Mouse (Mus musculus) lung, embryonic 15.5 days (tissue): ENCODE data around the gene Spen. TPM values are rescaled to one million over a fixed set of nuclear protein-coding genes. Genes with fewer than 3 reads are reported as not detected.
"Not testable (repeated sequence)": the region's sequence is repeated elsewhere in the genome, so short reads cannot be mapped to it uniquely, and the experiment has no call there.

Source experiments
- ATAC-seq: fragments of 200-750 bp; cut with Nextera tagmentation; 2 replicates; pipeline ENCODE4 v1.8.0; 2017; ENCODE audit warnings: moderate number of reproducible peaks, borderline replicate concordance; ENCODE audit not compliant: low FRiP score, low TSS enrichment; ENCODE audit errors: extremely low read depth
- H3K27ac ChIP-seq: fragments of 300-500 bp; sonication (generic); 2 replicates; pipeline ENCODE4 v1.5.1; 2015; ENCODE audit warnings: moderate library complexity, mild to moderate bottlenecking, inconsistent platforms
- H3K27me3 ChIP-seq: fragments of 300-500 bp; sonication (generic); 2 replicates; pipeline ENCODE4 v1.6.1; 2015; ENCODE audit warnings: inconsistent platforms
- H3K36me3 ChIP-seq: fragments of 300-500 bp; sonication (generic); 2 replicates; pipeline ENCODE4 v1.6.1; 2015; ENCODE audit warnings: inconsistent platforms
- H3K4me1 ChIP-seq: fragments of 300-500 bp; sonication (generic); 2 replicates; pipeline ENCODE4 v1.6.1; 2015; ENCODE audit warnings: inconsistent platforms
- H3K4me2 ChIP-seq: fragments of 300-500 bp; sonication (generic); 2 replicates; pipeline ENCODE4 v1.6.1; 2015; ENCODE audit warnings: inconsistent platforms, mild to moderate bottlenecking, moderate library complexity
- H3K4me3 ChIP-seq: fragments of 300-500 bp; sonication (generic); 2 replicates; pipeline ENCODE4 v1.5.1; 2015; ENCODE audit warnings: mild to moderate bottlenecking, inconsistent platforms
- H3K9ac ChIP-seq: fragments of 300-500 bp; sonication (generic); 2 replicates; pipeline ENCODE4 v1.6.1; 2015; ENCODE audit warnings: inconsistent platforms
- H3K9me3 ChIP-seq: fragments of 300-500 bp; sonication (generic); 2 replicates; pipeline ENCODE4 v1.6.1; 2016; ENCODE audit warnings: inconsistent platforms
- WGBS: fragments of 180-500 bp; shearing (Covaris S2); methylation state at CpG from one replicate; pipeline ENCODE4 v1.1.7; 2015; 5-methylcytosine and 5-hydroxymethylcytosine counted together
- polyA plus RNA-seq: library from polyadenylated mRNA; unstranded; fragments of >200 nt; fragmentation: Nextera tagmentation; extraction: Ambion mirVana; gene quantifications from 2 replicates; pipeline ENCODE4 v1.2.1, GENCODE M21; 2015

Spen gene
- polyA plus RNA-seq, 1 experiment from 2014 or later, result 10.3 TPM

- H3K4me1 ChIP-seq, result peaks cover 8% of the 10 kb centered on the region
- no peak overlapping the region; the same call in 1 of the 2 replicates for H3K9ac ChIP-seq
- peak overlapping the region; percentile 42 for H3K4me3 ChIP-seq
- peak overlapping the region; percentile 92 for H3K27ac ChIP-seq
- ATAC-seq, result no peak
- peak overlapping the region; percentile 88 for H3K4me2 ChIP-seq
- H3K27me3 ChIP-seq, result no peaks in the 10 kb centered on the region
- WGBS, result 25% methylated on average over 14 of the region's 16 CpGs
- H3K9me3 ChIP-seq, result no peaks in the 10 kb centered on the region
- no peaks in the 10 kb centered on the region for H3K36me3 ChIP-seq
Observed at GRCm38 (mm10) chr4:141558658-141559057, 20.3 kb upstream of the Spen start.

GRCm38 (mm10) chr4:141556163-141556562 is 17.8 kb upstream of the Spen start:
- H3K4me2 ChIP-seq, H3K9me3 ChIP-seq, H3K9ac ChIP-seq, H3K36me3 ChIP-seq, ATAC-seq, H3K27me3 ChIP-seq, H3K27ac ChIP-seq, H3K4me3 ChIP-seq: not testable (repeated sequence)
- H3K4me1 ChIP-seq, result peaks cover 12% of the 10 kb centered on the region
- WGBS, result 88% methylated on average over 6 of the region's 6 CpGs

- not testable (repeated sequence) for H3K9ac ChIP-seq, H3K27me3 ChIP-seq, ATAC-seq, H3K27ac ChIP-seq, H3K4me2 ChIP-seq, H3K9me3 ChIP-seq, H3K4me3 ChIP-seq, H3K36me3 ChIP-seq
- 93% methylated on average over 8 of the region's 9 CpGs for WGBS
- H3K4me1 ChIP-seq, result peaks cover 12% of the 10 kb centered on the region
Observed at GRCm38 (mm10) chr4:141554255-141554865, 16.0 kb upstream of the Spen start.

DNA sequence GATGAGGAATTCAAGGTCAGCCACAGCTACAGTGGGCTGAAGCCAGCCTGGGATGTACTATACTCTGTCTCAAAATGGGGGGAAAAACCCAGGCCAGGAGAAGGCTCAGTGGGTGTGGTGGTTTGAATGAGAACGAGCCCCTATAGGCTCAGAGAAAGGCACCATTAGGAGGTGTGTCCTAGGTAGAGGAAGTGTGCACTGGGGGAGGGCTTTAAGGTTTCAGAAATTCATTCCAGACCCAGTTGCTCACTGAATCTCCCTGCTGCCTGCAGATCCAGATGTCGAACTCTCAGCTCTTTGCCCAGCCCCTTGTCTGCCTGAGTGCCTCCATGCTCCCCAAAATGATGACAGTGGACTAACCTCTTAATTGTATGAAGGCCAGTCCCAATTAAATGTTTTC is 14.1 kb upstream of the Spen start:
- Histone ChIP-seq H3K27ac (no peak overlapping the region), H3K4me2 (no peak overlapping the region), H3K4me1 (0 out of 2 replicates have a peak, but pooled peaks cover 7% of the 10 kb centered on the region), H3K4me3 (no peak overlapping the region), H3K27me3 (no peaks in the 10 kb centered on the region), H3K36me3 (no peaks in the 10 kb centered on the region), H3K9ac (no peak overlapping the region), H3K9me3 (no peaks in the 10 kb centered on the region)
- no peak for ATAC-seq
- 37% methylated on average over 2 of the region's 2 CpGs for WGBS

DNA sequence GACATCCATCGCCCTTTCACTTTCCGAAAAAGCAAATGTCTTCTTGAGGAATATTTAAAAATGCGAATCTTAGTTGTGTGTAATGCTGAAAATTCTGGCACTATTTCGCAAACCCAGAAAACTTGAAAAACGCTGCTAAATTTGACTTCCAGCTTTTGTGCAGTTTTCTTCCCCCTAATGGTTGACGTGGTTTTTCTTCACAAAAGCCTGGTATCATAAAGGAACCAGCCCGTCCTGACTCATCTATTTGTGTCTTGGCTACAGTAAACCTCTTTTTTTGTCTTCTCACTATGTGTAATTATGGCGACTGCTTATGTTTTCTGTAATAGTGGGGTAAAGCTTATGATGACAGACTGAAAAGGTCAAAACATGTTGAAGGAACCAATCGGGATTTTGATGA is 8.9 kb upstream of the Spen start:
- Histone ChIP-seq H3K27me3 (no peaks in the 10 kb centered on the region), H3K36me3 (no peaks in the 10 kb centered on the region), H3K4me2 (peak overlapping the region; percentile 99), H3K9me3 (no peaks in the 10 kb centered on the region), H3K9ac (peak overlapping the region; percentile 99), H3K4me3 (peak overlapping the region; percentile 72), H3K4me1 (peaks cover 14% of the 10 kb centered on the region; the same call in 1 of the 2 replicates), H3K27ac (peak overlapping the region; percentile 100)
- WGBS, result 10% methylated on average over 9 of the region's 9 CpGs
- ATAC-seq, result no peak

- peak overlapping the region; percentile 72 for H3K4me3 ChIP-seq
- peak overlapping the region; percentile 100 for H3K27ac ChIP-seq
- H3K9ac ChIP-seq, result peak overlapping the region; percentile 99
- no peaks in the 10 kb centered on the region for H3K9me3 ChIP-seq
- WGBS, result under 1% methylated on average over 76 of the region's 98 CpGs
- H3K27me3 ChIP-seq, result no peaks in the 10 kb centered on the region
- peak overlapping the region; percentile 99 for H3K4me2 ChIP-seq
- H3K36me3 ChIP-seq, result no peaks in the 10 kb centered on the region
- peaks cover 12% of the 10 kb centered on the region; the same call in 1 of the 2 replicates for H3K4me1 ChIP-seq
- peak; percentile 82 for ATAC-seq
Observed at GRCm38 (mm10) chr4:141546334-141547200, 8.2 kb upstream of the Spen start.

- peak overlapping the region; percentile 100 for H3K27ac ChIP-seq
- WGBS, result under 1% methylated on average over 56 of the region's 56 CpGs
- H3K4me2 ChIP-seq, result peak overlapping the region; percentile 99
- H3K9ac ChIP-seq, result peak overlapping the region; percentile 99
- H3K4me1 ChIP-seq, result peaks cover 12% of the 10 kb centered on the region; the same call in 1 of the 2 replicates
- peak; percentile 82 for ATAC-seq
- no peaks in the 10 kb centered on the region for H3K9me3 ChIP-seq
- no peaks in the 10 kb centered on the region for H3K36me3 ChIP-seq
- no peaks in the 10 kb centered on the region for H3K27me3 ChIP-seq
- H3K4me3 ChIP-seq, result peak overlapping the region; percentile 72
Observed at GRCm38 (mm10) chr4:141545743-141546333, 7.4 kb upstream of the Spen start.

- Histone ChIP-seq H3K27me3 (no peaks in the 10 kb centered on the region), H3K27ac (peak overlapping the region; percentile 99), H3K4me3 (peak overlapping the region; percentile 72), H3K9me3 (no peaks in the 10 kb centered on the region), H3K36me3 (no peaks in the 10 kb centered on the region), H3K9ac (peak overlapping the region; percentile 90), H3K4me1 (peaks cover 12% of the 10 kb centered on the region; the same call in 1 of the 2 replicates), H3K4me2 (peak overlapping the region; percentile 99)
- WGBS, result under 1% methylated on average over 45 of the region's 45 CpGs
- ATAC-seq, result peak; percentile 23
Observed at GRCm38 (mm10) chr4:141545071-141545742, 6.8 kb upstream of the Spen start.

- Histone ChIP-seq H3K9ac (no peak overlapping the region; the same call in 1 of the 2 replicates), H3K4me2 (peak overlapping the region; percentile 99), H3K9me3 (no peaks in the 10 kb centered on the region), H3K27me3 (no peaks in the 10 kb centered on the region), H3K4me3 (peak overlapping the region; percentile 72), H3K4me1 (peaks cover 13% of the 10 kb centered on the region), H3K27ac (peak overlapping the region; percentile 99), H3K36me3 (no peaks in the 10 kb centered on the region)
- ATAC-seq, result no peak
- 31% methylated on average over 2 of the region's 2 CpGs for WGBS
Observed at GRCm38 (mm10) chr4:141544536-141544935, 6.1 kb upstream of the Spen start.

- Histone ChIP-seq H3K9me3 (no peaks in the 10 kb centered on the region), H3K9ac (no peak overlapping the region), H3K4me3 (no peak overlapping the region), H3K27ac (no peak overlapping the region), H3K4me1 (peaks cover 18% of the 10 kb centered on the region), H3K36me3 (no peaks in the 10 kb centered on the region), H3K4me2 (no peak overlapping the region), H3K27me3 (no peaks in the 10 kb centered on the region)
- ATAC-seq, result no peak
- WGBS, result 81% methylated on average over 3 of the region's 3 CpGs
Observed at GRCm38 (mm10) chr4:141543593-141543992, 5.2 kb upstream of the Spen start.

- 61% methylated on average over 7 of the region's 7 CpGs for WGBS
- Histone ChIP-seq H3K27me3 (no peaks in the 10 kb centered on the region), H3K36me3 (no peaks in the 10 kb centered on the region), H3K4me2 (no peak overlapping the region), H3K9ac (no peak overlapping the region), H3K9me3 (no peaks in the 10 kb centered on the region), H3K4me3 (no peak overlapping the region), H3K4me1 (peaks cover 11% of the 10 kb centered on the region), H3K27ac (no peak overlapping the region)
- no peak for ATAC-seq
Observed at GRCm38 (mm10) chr4:141541851-141542250, 3.5 kb upstream of the Spen start.
